Mouse (Mus musculus): Measurements from ENCODE around the gene Ckmt1. TPM values are rescaled to one million over a fixed set of nuclear protein-coding genes. Genes with fewer than 3 reads are reported as not detected.

Ckmt1 gene
- polyA plus RNA-seq, 1 experiment = not detected

- Histone ChIP-seq H3K36me3 (ENCODE audit: control insufficient read depth) (no peaks in the 10 kb centered on the region), H3K27me3 (ENCODE audit: control insufficient read depth) (no peaks in the 10 kb centered on the region), H3K4me3 (replicated peaks) (no peak overlapping the region), H3K4me1 (ENCODE audit: control insufficient read depth) (no peaks in the 10 kb centered on the region), H3K9me3 (ENCODE audit: control insufficient read depth, low read length) (no peaks in the 10 kb centered on the region)
- TF ChIP-seq TAL1 (IDR thresholded peaks at IDR 0.05; ENCODE audit: low read length) (no peak), GATA1 (IDR thresholded peaks at IDR 0.05; ENCODE audit: low read length) (no peak)
These were observed 39.1 kb downstream of the Ckmt1 start for GRCm38 (mm10) chr2:121396624-121397023.

DNA sequence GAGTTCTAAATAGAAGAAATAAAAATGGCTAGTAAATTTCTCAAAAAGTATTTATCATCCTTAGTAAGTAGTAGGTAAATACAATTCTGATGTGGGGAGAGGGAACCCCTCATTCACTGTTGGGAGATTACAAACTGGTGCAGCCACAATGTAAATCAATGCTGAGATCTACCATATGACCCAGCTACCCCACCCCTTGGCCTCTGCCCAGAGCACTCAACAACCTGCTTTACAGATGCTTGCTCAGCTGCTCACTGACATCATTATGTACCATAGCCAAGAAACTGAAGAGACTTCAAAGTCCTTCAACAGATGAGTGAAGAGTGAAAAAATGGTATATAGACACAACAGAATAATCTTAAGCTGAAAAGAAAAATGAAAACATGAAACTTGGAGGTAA, 45.8 kb downstream of the Ckmt1 start:
- Histone ChIP-seq H3K4me3 (replicated peaks) (no peak overlapping the region), H3K9me3 (ENCODE audit: control insufficient read depth, low read length) (no peaks in the 10 kb centered on the region), H3K4me1 (ENCODE audit: control insufficient read depth) (no peaks in the 10 kb centered on the region), H3K27me3 (ENCODE audit: control insufficient read depth) (no peaks in the 10 kb centered on the region), H3K36me3 (ENCODE audit: control insufficient read depth) (no peaks in the 10 kb centered on the region)
- TF ChIP-seq TAL1 (IDR thresholded peaks at IDR 0.05; ENCODE audit: low read length) = no peak
- TF ChIP-seq GATA1 (IDR thresholded peaks at IDR 0.05; ENCODE audit: low read length) = no peak

DNA sequence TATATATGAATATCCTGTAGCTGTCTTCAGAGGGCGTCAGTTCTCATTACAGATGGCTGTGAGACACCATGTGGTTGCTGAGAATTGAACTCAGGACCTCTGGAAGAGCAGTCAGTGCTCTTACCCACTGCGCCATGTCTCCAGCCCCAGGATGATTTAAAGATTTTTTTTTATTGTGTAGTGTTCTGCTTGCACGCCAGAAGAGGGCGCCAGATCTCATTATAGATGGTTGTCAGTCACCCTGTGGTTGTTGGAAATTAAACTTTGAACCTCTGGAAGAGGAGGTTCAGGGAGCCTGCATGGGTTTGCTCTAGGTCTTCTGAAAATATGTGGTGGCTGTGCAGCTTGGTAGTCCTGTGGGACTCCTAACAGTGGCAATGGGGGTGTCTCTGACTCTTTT, 50.6 kb downstream of the Ckmt1 start:
- no peaks in the 10 kb centered on the region for H3K27me3 ChIP-seq (ENCODE audit: control insufficient read depth)
- no peaks in the 10 kb centered on the region for H3K9me3 ChIP-seq (ENCODE audit: control insufficient read depth, low read length)
- no peak overlapping the region for H3K4me3 ChIP-seq (replicated peaks)
- peaks cover 12% of the 10 kb centered on the region for H3K4me1 ChIP-seq (ENCODE audit: control insufficient read depth)
- TF ChIP-seq TAL1 (IDR thresholded peaks at IDR 0.05; ENCODE audit: low read length) (no peak), GATA1 (IDR thresholded peaks at IDR 0.05; ENCODE audit: low read length) (no peak)
- H3K36me3 ChIP-seq (ENCODE audit: control insufficient read depth) = no peaks in the 10 kb centered on the region

- Histone ChIP-seq H3K27me3 (ENCODE audit: control insufficient read depth) (no peaks in the 10 kb centered on the region), H3K36me3 (ENCODE audit: control insufficient read depth) (peaks cover 17% of the 10 kb centered on the region), H3K9me3 (ENCODE audit: control insufficient read depth, low read length) (no peaks in the 10 kb centered on the region), H3K4me3 (replicated peaks) (peak overlapping the region; percentile 99), H3K4me1 (ENCODE audit: control insufficient read depth) (peaks cover 36% of the 10 kb centered on the region)
- TF ChIP-seq TAL1 (IDR thresholded peaks at IDR 0.05; ENCODE audit: low read length) (no peak), GATA1 (IDR thresholded peaks at IDR 0.05; ENCODE audit: low read length) (no peak)
These were observed 55.4 kb downstream of the Ckmt1 start for GRCm38 (mm10) chr2:121412843-121413386.

Other genes starting within 250 kb of the Ckmt1 start
- gene Tgm7, start 247.9 kb upstream of the Ckmt1 start, polyA plus RNA-seq (2012) = not detected in 2 replicates
- 0.20 and 0.50 TPM in 2 replicates for gene Adal, start 217.3 kb upstream of the Ckmt1 start, polyA plus RNA-seq (2012)
- 0.27 and 0.32 TPM in 2 replicates for gene Lcmt2, start 217.1 kb upstream of the Ckmt1 start, polyA plus RNA-seq (2012)
- gene Tubgcp4, start 187.1 kb upstream of the Ckmt1 start, polyA plus RNA-seq (2012) = 1.1 and 1.3 TPM in 2 replicates
- 0.47 and 0.48 TPM in 2 replicates for gene Zscan29, start 186.6 kb upstream of the Ckmt1 start, polyA plus RNA-seq (2012)
- gene Trp53bp1, start 86.3 kb upstream of the Ckmt1 start, polyA plus RNA-seq (2012) = 2.9 and 3.1 TPM in 2 replicates
- 0.02 and 0.03 TPM in 2 replicates for gene Map1a, start 68.1 kb upstream of the Ckmt1 start, polyA plus RNA-seq (2012)
- gene Ppip5k1, start 2.3 kb upstream of the Ckmt1 start, polyA plus RNA-seq (2012) = 0.27 and 0.67 TPM in 2 replicates
- gene Strc, start 29.5 kb downstream of the Ckmt1 start, polyA plus RNA-seq (2012) = not detected in 2 replicates
- 16.4 and 16.8 TPM in 2 replicates for gene Pdia3, start 56.1 kb downstream of the Ckmt1 start, polyA plus RNA-seq (2012)
- not detected in 2 replicates for gene Catsper2, start 56.1 kb downstream of the Ckmt1 start, polyA plus RNA-seq (2012)
- gene Ell3, start 86.6 kb downstream of the Ckmt1 start, polyA plus RNA-seq (2012) = not detected in 2 replicates
- 65.1 and 75.3 TPM in 2 replicates for gene Serf2, start 91.5 kb downstream of the Ckmt1 start, polyA plus RNA-seq (2012)
- 0.17 and 0.52 TPM in 2 replicates for gene Hypk, start 95.6 kb downstream of the Ckmt1 start, polyA plus RNA-seq (2012)
- 0.04 TPM in 1 of 2 replicates, not detected in the other for gene Serinc4, start 99.1 kb downstream of the Ckmt1 start, polyA plus RNA-seq (2012)
- gene Mfap1b, start 116.4 kb downstream of the Ckmt1 start, polyA plus RNA-seq (2012) = 0.22 and 0.29 TPM in 2 replicates
- gene Mfap1a, start 149.0 kb downstream of the Ckmt1 start, polyA plus RNA-seq (2012) = 0.45 and 0.75 TPM in 2 replicates
- 0.08 and 0.11 TPM in 2 replicates for gene Wdr76, start 149.0 kb downstream of the Ckmt1 start, polyA plus RNA-seq (2012)

Data from erythroblast, embryonic 14.5 days (primary cell).